Mouse (Mus musculus): ENCODE results near the gene Polr2l.
"Not testable (repeated sequence)": the region's sequence is repeated elsewhere in the genome, so short reads cannot be mapped to it uniquely, and the experiment has no call there.

- not testable (repeated sequence) for TF ChIP-seq EP300, CTCF (IDR thresholded peaks at IDR 0.05)
Observed at GRCm38 (mm10) chr7:141446374-141446773, 28.6 kb downstream of the Polr2l start.
